Mouse (Mus musculus) left cerebral cortex, postnatal 36 days (tissue): Measurements from ENCODE around the gene Sell. TPM values are rescaled to one million over a fixed set of nuclear protein-coding genes. Genes with fewer than 3 reads are reported as not detected.

ENCODE experiments used
- DNase-seq, 2 experiments: peaks; one replicate each; pipeline ENCODE4 v3.0.0; 2021 to 2022; ENCODE audit warnings: low spot score in 2 of 2, mixed read lengths in 1 of 2
- intact Hi-C: fragments of 180-260 bp; cut with DNase I; formaldehyde crosslinking; loops from one replicate; pipeline ENCODE4 v1.15.1; 2025
- total RNA-seq, 2 experiments: library from RNA; stranded (reverse); gene quantifications; 2 replicates each; pipeline ENCODE4 v1.2.3; 2021

Gene Sell
- total RNA-seq, 2 experiments from 2014 or later = not detected

GRCm38 (mm10) chr1:164073091-164073490, 11.3 kb downstream of the Sell start:
- intact Hi-C loops = no loop called here

GRCm38 (mm10) chr1:164073803-164074202, 12.0 kb downstream of the Sell start:
- no peak for DNase-seq
- intact Hi-C loops = no loop called here

More at GRCm38 (mm10) chr1:164073091-164073490, 11.3 kb downstream of the Sell start:
- DNase-seq = no peak

GRCm38 (mm10) chr1:164074606-164075140, 12.9 kb downstream of the Sell start:
- no peak for DNase-seq
- intact Hi-C loops = no loop called here

- intact Hi-C loops = no loop called here
Observed at GRCm38 (mm10) chr1:164075416-164075815, 13.6 kb downstream of the Sell start.

GRCm38 (mm10) chr1:164076441-164076840, 14.7 kb downstream of the Sell start:
- no peak for DNase-seq
- intact Hi-C loops = no loop called here

More at GRCm38 (mm10) chr1:164075416-164075815, 13.6 kb downstream of the Sell start:
- DNase-seq = no peak

GRCm38 (mm10) chr1:164077031-164077430, 15.2 kb downstream of the Sell start:
- intact Hi-C loops = no loop called here
- no peak for DNase-seq

- intact Hi-C loops = no loop called here
Observed at GRCm38 (mm10) chr1:164078323-164078741, 16.6 kb downstream of the Sell start.

GRCm38 (mm10) chr1:164079091-164079490, 17.3 kb downstream of the Sell start:
- intact Hi-C loops = no loop called here
- no peak for DNase-seq

More at GRCm38 (mm10) chr1:164078323-164078741, 16.6 kb downstream of the Sell start:
- no peak for DNase-seq

- intact Hi-C loops = no loop called here
Observed at GRCm38 (mm10) chr1:164083046-164083445, 21.3 kb downstream of the Sell start.

GRCm38 (mm10) chr1:164086797-164087196, 25.0 kb downstream of the Sell start:
- intact Hi-C loops = no loop called here
- no peak for DNase-seq

More at GRCm38 (mm10) chr1:164083046-164083445, 21.3 kb downstream of the Sell start:
- DNase-seq = no peak

GRCm38 (mm10) chr1:164087872-164088271, 26.1 kb downstream of the Sell start:
- intact Hi-C loops = no loop called here
- DNase-seq = no peak

- intact Hi-C loops = no loop called here
- no peak for DNase-seq
Observed at GRCm38 (mm10) chr1:164096780-164097179, 35.0 kb downstream of the Sell start.

GRCm38 (mm10) chr1:164097911-164098310, 36.1 kb downstream of the Sell start:
- intact Hi-C loops = no loop called here
- DNase-seq = no peak

GRCm38 (mm10) chr1:164098372-164098771, 36.6 kb downstream of the Sell start:
- no peak for DNase-seq
- intact Hi-C loops = no loop called here

- DNase-seq = no peak
- intact Hi-C loops = no loop called here
Observed at GRCm38 (mm10) chr1:164109763-164110162, 48.0 kb downstream of the Sell start.

- no peak for DNase-seq
- intact Hi-C loops = no loop called here
Observed at GRCm38 (mm10) chr1:164110591-164111329, 49.0 kb downstream of the Sell start.

GRCm38 (mm10) chr1:164114280-164114679, 52.5 kb downstream of the Sell start:
- intact Hi-C loops = no loop called here
- DNase-seq = no peak

GRCm38 (mm10) chr1:164114947-164115493, 53.2 kb downstream of the Sell start, which contains the start of gene Selp:
Selp (plus strand) TSS chr1:164115264.
- intact Hi-C loops = no loop called here
- DNase-seq = no peak

- no peak for DNase-seq
Observed at GRCm38 (mm10) chr1:164115647-164116046, 53.9 kb downstream of the Sell start.

GRCm38 (mm10) chr1:164117869-164118268, 56.1 kb downstream of the Sell start:
- intact Hi-C loops = no loop called here
- DNase-seq = no peak

More at GRCm38 (mm10) chr1:164115647-164116046, 53.9 kb downstream of the Sell start:
- intact Hi-C loops = no loop called here
